In genomic region chr7:98856128-98856527, GRCm38 (mm10) we compare ENCODE assay signal across 19 mouse cellular contexts. TPM values are rescaled to one million over a fixed set of nuclear protein-coding genes. Genes with fewer than 3 reads are reported as not detected.
A peak's percentile ranks its signal among the peaks of the same experiment; 100 is the strongest.
DNase-seq lines count a peak whose midpoint lies in the region; ATAC-seq lines count a peak whose summit lies in the region.
"Had no signal": no experiment of that assay in that cellular context is flagged by ENCODE, and none has a peak within 500 bp of the region (broad histone marks: within the 10 kb centered on the region; RNA-seq: fewer than 3 reads in every experiment).

No protein-coding gene starts in this region.

- no peak overlapping the region for H3K4me2 ChIP-seq in forebrain, embryonic 11.5 days (ENCODE audit: low read depth, low read length, severe bottlenecking)
- no peak overlapping the region for H3K4me2 ChIP-seq in heart, embryonic 14.5 days (ENCODE audit: low read length)
- H3K4me2 ChIP-seq in midbrain, embryonic 11.5 days = no peak overlapping the region
- no peak overlapping the region for H3K4me2 ChIP-seq in midbrain, embryonic 14.5 days (ENCODE audit: low read length)
- H3K4me2 ChIP-seq in hindbrain, embryonic 14.5 days (replicated peaks) = no peak overlapping the region
- H3K4me2 ChIP-seq: embryonic facial prominence, embryonic 12.5 days; neural tube, embryonic 15.5 days had no signal

- DNase-seq in forebrain, embryonic 10.5 days (ENCODE audit: extremely low spot score, low spot score) = no peak
- DNase-seq in forebrain, embryonic 11.5 days (ENCODE audit: low spot score) = no peak
- no peak for DNase-seq in heart, adult 9 months (ENCODE audit: low spot score in 2 of 2)
- DNase-seq in midbrain, embryonic 11.5 days (ENCODE audit: low spot score, missing footprints) = no peak
- no peak for DNase-seq in midbrain, embryonic 14.5 days
- DNase-seq in spleen, postnatal 36 days (ENCODE audit: low spot score in 2 of 2) = no peak
- DNase-seq in hindbrain, embryonic 14.5 days (ENCODE audit: low spot score) = no peak
- DNase-seq: cerebellum, adult 11 months; cerebellum, postnatal 25 days; heart, adult 18-20 months; kidney, postnatal 10 days; lung, postnatal 4 days; retina, postnatal 1 day; thymus, postnatal 25 days had no signal

- no peaks in the 10 kb centered on the region for H3K9me3 ChIP-seq in forebrain, embryonic 10.5 days
- H3K9me3 ChIP-seq in forebrain, embryonic 11.5 days (ENCODE audit: control insufficient read depth, low read length) = no peaks in the 10 kb centered on the region
- H3K9me3 ChIP-seq in heart, embryonic 14.5 days (ENCODE audit: control insufficient read depth, low read length) = no peaks in the 10 kb centered on the region
- no peaks in the 10 kb centered on the region for H3K9me3 ChIP-seq in midbrain, embryonic 11.5 days (ENCODE audit: control insufficient read depth, low read length)
- no peaks in the 10 kb centered on the region for H3K9me3 ChIP-seq in midbrain, embryonic 14.5 days (ENCODE audit: control insufficient read depth, low read length)
- H3K9me3 ChIP-seq in hindbrain, embryonic 14.5 days (ENCODE audit: control insufficient read depth, low read length) = no peaks in the 10 kb centered on the region
- H3K9me3 ChIP-seq: embryonic facial prominence, embryonic 12.5 days; neural tube, embryonic 15.5 days had no signal

- no peaks in the 10 kb centered on the region for H3K27me3 ChIP-seq in forebrain, embryonic 10.5 days (ENCODE audit: poor library complexity, severe bottlenecking)
- H3K27me3 ChIP-seq in forebrain, embryonic 11.5 days (ENCODE audit: control insufficient read depth, insufficient read depth, low read length) = no peaks in the 10 kb centered on the region
- H3K27me3 ChIP-seq in heart, embryonic 14.5 days (ENCODE audit: control insufficient read depth, insufficient read depth, low read length) = no peaks in the 10 kb centered on the region
- H3K27me3 ChIP-seq in midbrain, embryonic 11.5 days (ENCODE audit: control insufficient read depth, insufficient read depth, low read length) = no peaks in the 10 kb centered on the region
- H3K27me3 ChIP-seq in midbrain, embryonic 14.5 days (ENCODE audit: control insufficient read depth, insufficient read depth, low read length) = no peaks in the 10 kb centered on the region
- no peaks in the 10 kb centered on the region for H3K27me3 ChIP-seq in hindbrain, embryonic 14.5 days (ENCODE audit: control insufficient read depth, insufficient read depth, low read length)
- H3K27me3 ChIP-seq: embryonic facial prominence, embryonic 12.5 days; neural tube, embryonic 15.5 days; Patski had no signal

- H3K36me3 ChIP-seq in forebrain, embryonic 10.5 days (replicated peaks) = no peaks in the 10 kb centered on the region
- H3K36me3 ChIP-seq in forebrain, embryonic 11.5 days (ENCODE audit: control insufficient read depth, insufficient read depth, low read length) = no peaks in the 10 kb centered on the region
- H3K36me3 ChIP-seq in heart, embryonic 14.5 days (ENCODE audit: control insufficient read depth, insufficient read depth, low read length) = 0 out of 2 replicates have a peak, but pooled peaks cover 4% of the 10 kb centered on the region
- H3K36me3 ChIP-seq in midbrain, embryonic 11.5 days (ENCODE audit: control insufficient read depth, insufficient read depth, low read length) = no peaks in the 10 kb centered on the region
- no peaks in the 10 kb centered on the region for H3K36me3 ChIP-seq in midbrain, embryonic 14.5 days (ENCODE audit: control insufficient read depth, insufficient read depth, low read length)
- H3K36me3 ChIP-seq in hindbrain, embryonic 14.5 days (replicated peaks; ENCODE audit: control insufficient read depth, insufficient read depth) = no peaks in the 10 kb centered on the region
- H3K36me3 ChIP-seq: neural tube, embryonic 15.5 days had no signal

- no peak overlapping the region for H3K9ac ChIP-seq in forebrain, embryonic 11.5 days (ENCODE audit: low read length)
- no peak overlapping the region for H3K9ac ChIP-seq in heart, embryonic 14.5 days (ENCODE audit: low read length)
- no peak overlapping the region for H3K9ac ChIP-seq in midbrain, embryonic 11.5 days (ENCODE audit: low read length)
- H3K9ac ChIP-seq in midbrain, embryonic 14.5 days (replicated peaks; ENCODE audit: low read length) = no peak overlapping the region
- no peak overlapping the region for H3K9ac ChIP-seq in hindbrain, embryonic 14.5 days
- H3K9ac ChIP-seq: embryonic facial prominence, embryonic 12.5 days; neural tube, embryonic 15.5 days had no signal

- WGBS in forebrain, embryonic 10.5 days = 26% methylated on average over 3 of the region's 3 CpGs
- WGBS in forebrain, embryonic 11.5 days = 12% methylated on average over 3 of the region's 3 CpGs
- 25% methylated on average over 3 of the region's 3 CpGs for WGBS in heart, embryonic 14.5 days
- 14% methylated on average over 3 of the region's 3 CpGs for WGBS in midbrain, embryonic 11.5 days
- WGBS in midbrain, embryonic 14.5 days = 11% methylated on average over 3 of the region's 3 CpGs
- 18% methylated on average over 3 of the region's 3 CpGs for WGBS in hindbrain, embryonic 14.5 days

- H3K4me1 ChIP-seq in forebrain, embryonic 10.5 days = peaks cover 27% of the 10 kb centered on the region
- no peaks in the 10 kb centered on the region for H3K4me1 ChIP-seq in forebrain, embryonic 11.5 days (replicated peaks; ENCODE audit: control insufficient read depth, insufficient read depth, low read length)
- peaks cover 55 to 70% of the 10 kb centered on the region in 2 experiments for H3K4me1 ChIP-seq in heart, embryonic 14.5 days (ENCODE audit: control insufficient read depth in 2 of 2, insufficient read depth in 2 of 2, low read length in 2 of 2)
- 0 out of 2 replicates have a peak, but pooled peaks cover 3% of the 10 kb centered on the region for H3K4me1 ChIP-seq in midbrain, embryonic 11.5 days (ENCODE audit: control insufficient read depth, insufficient read depth, low read length)
- H3K4me1 ChIP-seq in midbrain, embryonic 14.5 days (ENCODE audit: control insufficient read depth, insufficient read depth, low read length) = no peaks in the 10 kb centered on the region
- H3K4me1 ChIP-seq in hindbrain, embryonic 14.5 days (replicated peaks; ENCODE audit: control insufficient read depth, insufficient read depth, low read length) = 0 out of 2 replicates have a peak, but pooled peaks cover 5% of the 10 kb centered on the region

- H3K27ac ChIP-seq in forebrain, embryonic 10.5 days = peak overlapping the region; percentile 22; the same call in 1 of the 2 replicates
- no peak overlapping the region for H3K27ac ChIP-seq in forebrain, embryonic 11.5 days (ENCODE audit: low read depth, low read length)
- H3K27ac ChIP-seq in heart, embryonic 14.5 days (replicated peaks in 1 of 2; ENCODE audit: control insufficient read depth in 1 of 2, insufficient read depth in 1 of 2, low read depth in 2 of 2, low read length in 2 of 2) = peak overlapping the region; percentile 69 to 71
- no peak overlapping the region for H3K27ac ChIP-seq in midbrain, embryonic 11.5 days (ENCODE audit: low read depth, low read length)
- no peak overlapping the region for H3K27ac ChIP-seq in midbrain, embryonic 14.5 days (replicated peaks; ENCODE audit: low read depth, low read length)
- H3K27ac ChIP-seq in hindbrain, embryonic 14.5 days = no peak overlapping the region
- H3K27ac ChIP-seq: embryonic facial prominence, embryonic 12.5 days; neural tube, embryonic 15.5 days had no signal

- no peak for ATAC-seq in forebrain, embryonic 11.5 days (replicated peaks; ENCODE audit: low FRiP score)
- ATAC-seq in heart, embryonic 14.5 days (ENCODE audit: insufficient number of reproducible peaks, insufficient read depth, low FRiP score, low read depth) = no peak
- ATAC-seq in midbrain, embryonic 11.5 days (ENCODE audit: low FRiP score) = peak; percentile 30; the same call in 1 of the 2 replicates
- ATAC-seq in midbrain, embryonic 14.5 days (ENCODE audit: low FRiP score, low TSS enrichment) = no peak
- no peak for ATAC-seq in hindbrain, embryonic 14.5 days (ENCODE audit: low FRiP score)
- ATAC-seq: intestine, postnatal 0 days; Patski had no signal

- no peak overlapping the region for H3K4me3 ChIP-seq in forebrain, embryonic 10.5 days
- H3K4me3 ChIP-seq in forebrain, embryonic 11.5 days (ENCODE audit: low read depth, low read length) = no peak overlapping the region
- no peak overlapping the region for H3K4me3 ChIP-seq in heart, embryonic 14.5 days (ENCODE audit: control insufficient read depth in 1 of 2, insufficient read depth in 1 of 2, low read depth in 1 of 2, low read length in 2 of 2)
- no peak overlapping the region for H3K4me3 ChIP-seq in midbrain, embryonic 11.5 days (ENCODE audit: low read depth, low read length)
- no peak overlapping the region for H3K4me3 ChIP-seq in midbrain, embryonic 14.5 days (replicated peaks; ENCODE audit: low read depth, low read length)
- no peak overlapping the region for H3K4me3 ChIP-seq in hindbrain, embryonic 14.5 days (replicated peaks; ENCODE audit: low read length)
- H3K4me3 ChIP-seq: embryonic facial prominence, embryonic 12.5 days; neural tube, embryonic 15.5 days had no signal

RNA-seq across cellular contexts. Expression of gene Wnt11, which starts 21.2 kb away (rescaled TPM):
- polyA plus RNA-seq in forebrain, embryonic 10.5 days (2016; fragmentation: Nextera tagmentation; extraction: Ambion mirVana) = 0.17 and 0.32 TPM in 2 replicates
- 0.76 and 1.0 TPM in 2 replicates for polyA plus RNA-seq in forebrain, embryonic 11.5 days (2014; fragmentation: Nextera tagmentation; extraction: Ambion mirVana)
- 13.5 and 14.7 TPM in 2 replicates for polyA plus RNA-seq in heart, embryonic 14.5 days (2014; fragmentation: Nextera tagmentation; extraction: Ambion mirVana)
- 0.61 and 0.71 TPM in 2 replicates for polyA plus RNA-seq in midbrain, embryonic 11.5 days (2014; fragmentation: Nextera tagmentation; extraction: Ambion mirVana)
- 0.58 and 0.64 TPM in 2 replicates for polyA plus RNA-seq in midbrain, embryonic 14.5 days (2014; fragmentation: Nextera tagmentation; extraction: Ambion mirVana)
- polyA plus RNA-seq in hindbrain, embryonic 14.5 days (2014; fragmentation: Nextera tagmentation; extraction: Ambion mirVana) = 2.0 and 2.3 TPM in 2 replicates

Comparison
In these comparisons a context has a peak if more than half of its experiments do, and no peak if none do; other contexts are left out.
1. H3K27ac ChIP-seq: peak in forebrain, embryonic 10.5 days (single experiment) and heart, embryonic 14.5 days (2 of 2); none in forebrain, embryonic 11.5 days (single experiment), midbrain, embryonic 11.5 days (single experiment), midbrain, embryonic 14.5 days (single experiment) and hindbrain, embryonic 14.5 days (single experiment).